Mouse (Mus musculus) lung, postnatal 0 days (tissue): ENCODE measurements at regions not wholly inside any gene's neighbourhood (a gene's known extent, or its start where the extent isn't known, plus 50 kb on each side); places are given as distances from the start of the nearest gene placed in this dataset.

Source experiments
- CTCF ChIP-seq: IDR thresholded peaks from 2 replicates; pipeline ENCODE4 v1.5.1; 2016; ENCODE audit warnings: antibody characterized with exemption, mild to moderate bottlenecking
- EP300 ChIP-seq: IDR thresholded peaks from 2 replicates; pipeline ENCODE4 v1.6.1; 2016; ENCODE audit warnings: antibody characterized with exemption, mild to moderate bottlenecking, control low read depth

DNA sequence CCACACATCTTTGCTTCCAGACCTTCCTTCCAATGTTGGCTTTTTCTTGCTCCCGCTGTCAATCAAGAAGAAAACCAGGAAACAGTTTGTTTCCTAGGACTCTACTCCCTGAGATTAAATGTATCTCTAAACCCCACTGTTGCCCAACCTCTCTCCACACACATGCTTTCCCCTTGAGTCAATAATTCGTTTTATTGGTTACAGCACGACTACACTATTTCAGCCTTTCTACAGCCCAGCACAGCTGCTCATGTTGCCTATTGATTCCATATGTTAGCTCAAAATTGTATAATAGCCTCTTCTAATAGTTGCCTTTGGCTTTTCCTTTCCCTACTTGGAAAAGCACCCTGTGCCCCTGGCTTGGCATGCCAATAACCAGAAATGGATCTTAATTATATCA, 346.2 kb upstream of the Slc35b3 start:
- TF ChIP-seq CTCF (no peak), EP300 (no peak)
